Mouse (Mus musculus) lung, postnatal 0 days (tissue): ENCODE results near the gene Aff4.

Experiments used
- CTCF ChIP-seq: IDR thresholded peaks from 2 replicates; pipeline ENCODE4 v1.5.1; 2016; ENCODE audit warnings: antibody characterized with exemption, mild to moderate bottlenecking
- EP300 ChIP-seq: IDR thresholded peaks from 2 replicates; pipeline ENCODE4 v1.6.1; 2016; ENCODE audit warnings: antibody characterized with exemption, mild to moderate bottlenecking, control low read depth

DNA sequence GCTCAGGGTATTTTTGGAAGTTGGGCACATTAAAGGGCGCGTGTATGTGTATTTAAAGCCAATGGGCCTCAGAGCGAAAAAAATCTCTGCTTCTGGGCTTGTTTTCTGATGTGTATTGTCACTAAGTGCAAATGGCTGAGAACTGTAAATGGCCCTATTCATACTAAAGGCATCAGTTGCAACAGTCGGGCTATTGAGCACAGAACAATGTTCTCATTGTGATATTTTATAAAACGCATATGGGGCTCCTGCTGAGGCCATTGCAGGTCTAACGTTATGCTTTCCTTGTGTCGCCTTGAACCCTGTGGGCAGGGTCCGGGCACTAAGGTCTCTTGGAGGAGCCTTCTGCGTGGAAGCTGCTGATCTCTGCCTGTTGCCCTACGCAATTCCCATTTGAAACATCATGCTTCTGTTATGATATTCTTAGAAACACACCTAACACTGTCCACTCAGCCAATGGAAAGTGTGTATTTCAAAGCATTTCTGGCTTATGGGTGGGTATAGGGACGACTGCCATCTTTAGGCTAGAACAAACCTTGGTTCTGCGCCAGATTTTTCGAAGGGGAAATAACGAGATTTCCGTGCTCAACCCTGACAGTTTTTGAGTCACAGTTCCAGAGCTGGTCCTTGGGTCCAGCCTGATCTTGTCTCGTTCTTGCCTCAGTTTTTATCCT, 118.8 kb downstream of the Aff4 start:
- TF ChIP-seq CTCF (no peak), EP300 (no peak)
